Mouse (Mus musculus) layer of hippocampus, adult 18-20 months (tissue): ENCODE data around the gene Bcas3. TPM values are rescaled to one million over a fixed set of nuclear protein-coding genes. Genes with fewer than 3 reads are reported as not detected.

Experiments
- DNase-seq, 2 experiments: peaks; one replicate each; pipeline ENCODE4 v3.0.0; 2022; ENCODE audit warnings: low spot score in 2 of 2
- total RNA-seq, 2 experiments: library from RNA; stranded (reverse); gene quantifications; 2 replicates each; pipeline ENCODE4 v1.2.3; 2021

The Bcas3 gene
- total RNA-seq, 2 experiments from 2014 or later: 70.0 to 78.5 TPM

- no peak for DNase-seq
Measured at GRCm38 (mm10) chr11:85823794-85824193, 470.8 kb downstream of the Bcas3 start.

- DNase-seq: no peak
Measured at GRCm38 (mm10) chr11:85825031-85825430, 472.1 kb downstream of the Bcas3 start.

- DNase-seq: no peak
Measured at GRCm38 (mm10) chr11:85825823-85826222, 472.9 kb downstream of the Bcas3 start.

GRCm38 (mm10) chr11:85827342-85827741 is 474.4 kb downstream of the Bcas3 start:
- DNase-seq: no peak

GRCm38 (mm10) chr11:85828691-85829519 is 475.9 kb downstream of the Bcas3 start:
- DNase-seq: no peak

- no peak for DNase-seq
Measured at GRCm38 (mm10) chr11:85829520-85830440, 476.8 kb downstream of the Bcas3 start.

- no peak for DNase-seq
Measured at GRCm38 (mm10) chr11:85830901-85831341, 478.0 kb downstream of the Bcas3 start.

GRCm38 (mm10) chr11:85831656-85832230 is 478.8 kb downstream of the Bcas3 start:
- no peak for DNase-seq

- no peak for DNase-seq
Measured at GRCm38 (mm10) chr11:85832231-85832924, 479.4 kb downstream of the Bcas3 start, which contains the start of gene Tbx2. Gene Tbx2 (plus strand): TSS chr11:85832551.

- DNase-seq: no peak
Measured at GRCm38 (mm10) chr11:85833081-85833521, 480.1 kb downstream of the Bcas3 start.

- DNase-seq: no peak
Measured at GRCm38 (mm10) chr11:85833761-85834385, 480.9 kb downstream of the Bcas3 start.

- DNase-seq: no peak
Measured at GRCm38 (mm10) chr11:85834386-85834931, 481.5 kb downstream of the Bcas3 start.

- DNase-seq: no peak
Measured at GRCm38 (mm10) chr11:85835001-85835752, 482.2 kb downstream of the Bcas3 start.

- DNase-seq: no peak
Measured at GRCm38 (mm10) chr11:85835753-85836522, 483.0 kb downstream of the Bcas3 start.

- DNase-seq: no peak
Measured at GRCm38 (mm10) chr11:85836523-85837290, 483.7 kb downstream of the Bcas3 start.

- no peak for DNase-seq
Measured at GRCm38 (mm10) chr11:85837291-85837647, 484.3 kb downstream of the Bcas3 start.

- DNase-seq: no peak
Measured at GRCm38 (mm10) chr11:85837648-85838423, 484.9 kb downstream of the Bcas3 start.
